Mouse (Mus musculus) thymus, adult 2 months (tissue): ENCODE results near the gene Blvrb.

Source experiments
- CTCF ChIP-seq: fragments of 200-500 bp; IDR thresholded peaks from 2 replicates; pipeline ENCODE4 v1.5.1; 2012; ENCODE audit warnings: mild to moderate bottlenecking, control low read depth, low read length, moderate library complexity, borderline replicate concordance; ENCODE audit not compliant: control insufficient read depth, poor library complexity, insufficient read depth; ENCODE audit errors: extremely low read depth
- POLR2A ChIP-seq: fragments of 200-500 bp; IDR thresholded peaks from 2 replicates; pipeline ENCODE4 v1.6.1; 2012; ENCODE audit warnings: mild to moderate bottlenecking, low read length, control low read depth, moderate library complexity; ENCODE audit not compliant: control insufficient read depth, poor library complexity, insufficient read depth; ENCODE audit errors: extremely low read depth

- TF ChIP-seq CTCF (no peak), POLR2A (no peak)
These were observed 24.0 kb upstream of the Blvrb start for GRCm38 (mm10) chr7:27423556-27424326.
